Mouse (Mus musculus): ENCODE measurements around the gene Eddm3b. TPM values are rescaled to one million over a fixed set of nuclear protein-coding genes. Genes with fewer than 3 reads are reported as not detected.

Gene Eddm3b
- polyA plus RNA-seq (2014; fragmentation: Nextera tagmentation; extraction: Ambion mirVana), result not detected in 2 replicates

DNA sequence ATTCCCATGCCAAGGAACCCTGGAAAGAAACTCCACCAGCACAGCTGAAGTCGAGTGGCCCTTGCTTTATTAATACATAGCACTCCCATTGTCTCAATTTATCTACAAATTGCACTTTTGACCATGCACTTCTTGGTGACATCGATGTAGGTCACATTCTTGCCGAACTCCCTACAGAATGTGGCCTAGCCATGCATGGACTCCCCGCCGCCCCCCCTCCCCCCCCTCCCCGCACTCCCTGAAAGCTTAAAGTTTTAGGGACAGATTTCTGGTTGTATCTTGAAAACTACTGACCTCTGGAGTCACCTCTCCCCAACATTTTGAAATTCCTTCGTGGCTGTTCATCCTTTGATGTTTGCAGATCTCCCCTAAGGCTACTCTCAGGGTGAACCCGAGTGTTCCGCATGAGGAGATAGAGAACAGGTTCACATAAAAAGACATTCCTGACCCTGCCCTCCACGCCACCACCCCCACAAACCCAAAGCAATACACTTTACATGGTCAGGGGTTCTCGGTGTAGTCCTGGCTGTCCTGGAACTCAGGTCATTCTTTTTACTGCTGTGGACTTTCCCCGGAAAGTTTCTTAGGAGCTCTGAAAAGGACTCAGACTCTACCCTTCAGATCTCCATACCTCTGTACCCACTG lies at the start of gene Eddm3b:
Gene Eddm3b, plus strand, starts transcription at position 511 of the 645 bp plus-strand sequence.
- Histone ChIP-seq H3K9me3 (ENCODE audit: control insufficient read depth, low read length) (no peaks in the 10 kb centered on the region), H3K27me3 (ENCODE audit: control insufficient read depth, insufficient read depth, low read length) (no peaks in the 10 kb centered on the region), H3K36me3 (ENCODE audit: control insufficient read depth, insufficient read depth, low read length) (no peaks in the 10 kb centered on the region), H3K4me1 (ENCODE audit: control insufficient read depth, insufficient read depth, low read length) (no peaks in the 10 kb centered on the region), H3K27ac (replicated peaks; ENCODE audit: low read depth, low read length) (no peak within 1 kb of the TSS), H3K4me3 (replicated peaks; ENCODE audit: low read depth, low read length) (no peak within 1 kb of the TSS), H3K9ac (replicated peaks; ENCODE audit: low read length) (no peak within 1 kb of the TSS), H3K4me2 (ENCODE audit: low read length) (no peak within 1 kb of the TSS)
- DNase-seq (no peak), ATAC-seq (ENCODE audit: low FRiP score, low TSS enrichment) (no peak)
- WGBS, result 35% methylated on average over 12 of the region's 12 CpGs

DNA sequence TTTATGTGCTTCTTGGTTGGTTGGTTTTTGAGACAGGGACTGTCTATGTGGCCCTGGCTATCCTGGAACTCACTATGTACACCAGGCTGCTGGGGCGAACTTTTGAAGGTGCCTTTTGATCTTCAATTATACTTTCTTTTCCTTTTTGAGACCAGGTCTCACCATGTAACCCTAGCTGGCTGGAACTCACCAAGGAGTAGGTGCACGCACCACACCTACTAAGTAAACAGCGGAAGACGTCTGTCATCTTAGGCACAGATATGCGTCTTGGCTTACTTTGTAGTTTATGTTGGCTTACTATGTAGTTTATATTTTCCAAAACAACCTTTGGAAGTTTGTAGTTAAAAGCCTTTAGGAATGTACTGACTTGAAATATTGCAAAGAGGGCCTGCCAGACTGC lies 45.3 kb upstream of the Eddm3b start:
- H3K4me2 ChIP-seq (ENCODE audit: low read length), result no peak overlapping the region
- no peak overlapping the region for H3K27ac ChIP-seq (replicated peaks; ENCODE audit: low read depth, low read length)
- no peaks in the 10 kb centered on the region for H3K27me3 ChIP-seq (ENCODE audit: control insufficient read depth, insufficient read depth, low read length)
- peaks cover 6% of the 10 kb centered on the region for H3K4me1 ChIP-seq (ENCODE audit: control insufficient read depth, insufficient read depth, low read length)
- DNase-seq (no peak), ATAC-seq (ENCODE audit: low FRiP score, low TSS enrichment) (no peak)
- H3K4me3 ChIP-seq (replicated peaks; ENCODE audit: low read depth, low read length), result no peak overlapping the region
- no peaks in the 10 kb centered on the region for H3K36me3 ChIP-seq (ENCODE audit: control insufficient read depth, insufficient read depth, low read length)
- H3K9me3 ChIP-seq (ENCODE audit: control insufficient read depth, low read length), result no peaks in the 10 kb centered on the region
- 92% methylated on average over 5 of the region's 5 CpGs for WGBS
- H3K9ac ChIP-seq (replicated peaks; ENCODE audit: low read length), result no peak overlapping the region

DNA sequence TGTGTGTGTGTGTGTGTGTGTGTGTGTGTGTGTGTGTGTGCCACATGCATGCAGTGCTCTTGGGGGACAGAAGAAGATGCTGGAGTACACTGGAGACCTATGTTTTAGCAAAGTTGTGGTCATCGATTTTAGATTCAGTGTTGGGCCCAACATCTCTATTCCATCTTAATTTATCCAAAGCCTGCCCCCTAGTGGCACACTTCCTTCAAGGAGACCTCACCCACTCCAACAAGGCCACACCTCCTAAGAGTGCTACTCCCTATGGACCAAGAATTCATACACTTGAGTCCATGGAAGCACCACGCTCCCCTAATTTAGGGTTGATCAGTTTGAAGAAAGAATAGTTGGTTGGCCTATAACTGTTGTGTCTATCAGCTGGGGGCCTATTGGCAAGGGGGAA lies 44.6 kb upstream of the Eddm3b start:
- no peak overlapping the region for H3K9ac ChIP-seq (replicated peaks; ENCODE audit: low read length)
- H3K27ac ChIP-seq (replicated peaks; ENCODE audit: low read depth, low read length), result no peak overlapping the region
- H3K27me3 ChIP-seq (ENCODE audit: control insufficient read depth, insufficient read depth, low read length), result no peaks in the 10 kb centered on the region
- H3K4me3 ChIP-seq (replicated peaks; ENCODE audit: low read depth, low read length), result no peak overlapping the region
- H3K4me1 ChIP-seq (ENCODE audit: control insufficient read depth, insufficient read depth, low read length), result peaks cover 6% of the 10 kb centered on the region
- no peak for ATAC-seq (ENCODE audit: low FRiP score, low TSS enrichment)
- H3K36me3 ChIP-seq (ENCODE audit: control insufficient read depth, insufficient read depth, low read length), result no peaks in the 10 kb centered on the region
- 94% methylated on average over 2 of the region's 2 CpGs for WGBS
- H3K9me3 ChIP-seq (ENCODE audit: control insufficient read depth, low read length), result no peaks in the 10 kb centered on the region
- peak; percentile 36 for DNase-seq
- H3K4me2 ChIP-seq (ENCODE audit: low read length), result no peak overlapping the region

- Histone ChIP-seq H3K27ac (replicated peaks; ENCODE audit: low read depth, low read length) (no peak within 1 kb of the TSS), H3K36me3 (ENCODE audit: control insufficient read depth, insufficient read depth, low read length) (no peaks in the 10 kb centered on the region), H3K27me3 (ENCODE audit: control insufficient read depth, insufficient read depth, low read length) (no peaks in the 10 kb centered on the region), H3K4me2 (ENCODE audit: low read length) (no peak within 1 kb of the TSS), H3K4me1 (ENCODE audit: control insufficient read depth, insufficient read depth, low read length) (no peaks in the 10 kb centered on the region), H3K9ac (replicated peaks; ENCODE audit: low read length) (no peak within 1 kb of the TSS), H3K9me3 (ENCODE audit: control insufficient read depth, low read length) (no peaks in the 10 kb centered on the region), H3K4me3 (replicated peaks; ENCODE audit: low read depth, low read length) (no peak within 1 kb of the TSS)
- no peak for DNase-seq
- 87% methylated on average over 3 of the region's 3 CpGs for WGBS
- no peak for ATAC-seq (ENCODE audit: low FRiP score, low TSS enrichment)
Measured at GRCm38 (mm10) chr14:51074335-51074734, 39.9 kb upstream of the Eddm3b start, which contains the start of gene Olfr750. Gene Olfr750 (minus strand): TSS chr14:51074435.

- Histone ChIP-seq H3K36me3 (ENCODE audit: control insufficient read depth, insufficient read depth, low read length) (no peaks in the 10 kb centered on the region), H3K9me3 (ENCODE audit: control insufficient read depth, low read length) (no peaks in the 10 kb centered on the region), H3K27ac (replicated peaks; ENCODE audit: low read depth, low read length) (no peak overlapping the region), H3K4me1 (ENCODE audit: control insufficient read depth, insufficient read depth, low read length) (0 out of 2 replicates have a peak, but pooled peaks cover 10% of the 10 kb centered on the region), H3K27me3 (ENCODE audit: control insufficient read depth, insufficient read depth, low read length) (peaks cover 11% of the 10 kb centered on the region), H3K9ac (replicated peaks; ENCODE audit: low read length) (no peak overlapping the region), H3K4me2 (ENCODE audit: low read length) (no peak overlapping the region), H3K4me3 (replicated peaks; ENCODE audit: low read depth, low read length) (no peak overlapping the region)
- DNase-seq, result no peak
- WGBS, result 94% methylated on average over 1 of the region's 1 CpGs
- no peak for ATAC-seq (ENCODE audit: low FRiP score, low TSS enrichment)
Measured at GRCm38 (mm10) chr14:51079180-51079579, 35.0 kb upstream of the Eddm3b start.

DNA sequence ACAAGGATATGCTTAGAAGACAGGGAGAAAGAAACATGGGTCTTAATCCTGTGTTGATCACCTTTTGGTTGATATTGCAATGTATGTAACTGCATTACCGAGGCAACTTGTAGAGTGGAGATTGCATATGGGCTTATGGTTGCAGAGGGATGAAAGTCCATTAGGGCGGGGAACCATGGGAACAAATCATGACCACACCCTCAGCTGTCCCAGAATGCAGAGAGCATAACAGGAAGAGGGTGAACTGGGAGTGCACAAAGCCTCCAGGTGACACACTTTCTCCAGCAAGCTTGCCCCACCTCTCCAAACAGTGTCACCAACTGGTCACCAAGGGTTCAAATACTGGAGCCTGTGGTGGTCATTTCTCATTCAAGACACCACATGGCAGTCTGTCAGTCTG lies 33.2 kb upstream of the Eddm3b start:
- Histone ChIP-seq H3K27ac (replicated peaks; ENCODE audit: low read depth, low read length) (no peak overlapping the region), H3K4me1 (ENCODE audit: control insufficient read depth, insufficient read depth, low read length) (0 out of 2 replicates have a peak, but pooled peaks cover 10% of the 10 kb centered on the region), H3K9me3 (ENCODE audit: control insufficient read depth, low read length) (no peaks in the 10 kb centered on the region), H3K36me3 (ENCODE audit: control insufficient read depth, insufficient read depth, low read length) (no peaks in the 10 kb centered on the region), H3K27me3 (ENCODE audit: control insufficient read depth, insufficient read depth, low read length) (peaks cover 15% of the 10 kb centered on the region), H3K4me2 (ENCODE audit: low read length) (no peak overlapping the region), H3K4me3 (replicated peaks; ENCODE audit: low read depth, low read length) (no peak overlapping the region), H3K9ac (replicated peaks; ENCODE audit: low read length) (no peak overlapping the region)
- 89% methylated on average over 2 of the region's 2 CpGs for WGBS
- DNase-seq (no peak), ATAC-seq (ENCODE audit: low FRiP score, low TSS enrichment) (no peak)

DNA sequence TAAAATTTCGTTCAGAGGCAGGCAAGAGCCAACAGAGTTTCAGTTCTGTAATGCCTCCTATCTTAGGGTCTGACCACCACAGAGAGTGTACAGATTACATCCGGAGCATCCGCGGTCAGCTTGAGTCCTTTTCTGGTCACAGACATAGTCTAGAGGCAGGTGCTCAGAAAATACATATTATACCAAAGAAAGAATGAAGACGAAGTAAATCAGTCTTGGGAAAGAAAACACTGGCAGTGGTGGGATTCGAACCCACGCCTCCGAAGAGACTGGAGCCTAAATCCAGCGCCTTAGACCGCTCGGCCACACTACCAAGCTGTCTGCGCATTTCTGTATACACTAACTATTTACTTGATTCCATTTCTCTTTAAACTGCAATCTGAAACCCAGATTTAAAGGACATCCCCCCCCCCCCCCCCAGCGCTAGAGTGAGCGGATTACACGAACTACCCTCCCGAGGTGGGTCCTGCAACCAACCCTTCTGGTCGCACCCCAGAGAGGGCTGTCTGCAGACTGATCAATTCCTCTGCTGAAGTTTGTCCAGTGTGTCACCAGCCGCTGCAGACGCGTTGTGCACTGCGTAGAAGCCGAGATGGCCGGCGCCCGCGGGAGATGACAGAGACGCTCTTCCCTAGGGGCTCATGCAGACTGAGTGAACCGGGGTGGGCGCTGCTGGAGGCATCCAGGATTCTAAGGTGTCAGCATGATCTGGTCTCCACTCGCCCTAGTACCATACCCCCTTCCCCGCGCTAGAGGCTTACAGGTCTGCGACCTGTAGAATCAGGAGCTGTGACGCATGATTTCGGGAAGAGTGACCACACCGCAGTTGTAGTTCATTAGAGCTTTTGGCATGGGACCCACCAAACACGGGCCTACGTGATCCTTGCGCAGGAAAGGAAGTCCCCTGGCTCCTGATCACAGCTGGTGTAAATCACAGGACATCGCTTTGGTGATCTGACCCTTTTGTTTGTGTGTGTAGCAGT lies 31.3 kb upstream of the Eddm3b start:
- 3% methylated on average over 39 of the region's 40 CpGs for WGBS
- Histone ChIP-seq H3K36me3 (ENCODE audit: control insufficient read depth, insufficient read depth, low read length) (no peaks in the 10 kb centered on the region), H3K4me2 (ENCODE audit: low read length) (peak overlapping the region; percentile 69), H3K4me3 (replicated peaks; ENCODE audit: low read depth, low read length) (peak overlapping the region; percentile 43), H3K27ac (replicated peaks; ENCODE audit: low read depth, low read length) (no peak overlapping the region), H3K9ac (replicated peaks; ENCODE audit: low read length) (peak overlapping the region; percentile 48), H3K9me3 (ENCODE audit: control insufficient read depth, low read length) (no peaks in the 10 kb centered on the region), H3K4me1 (ENCODE audit: control insufficient read depth, insufficient read depth, low read length) (0 out of 2 replicates have a peak, but pooled peaks cover 10% of the 10 kb centered on the region), H3K27me3 (ENCODE audit: control insufficient read depth, insufficient read depth, low read length) (peaks cover 15% of the 10 kb centered on the region)
- DNase-seq (peak; percentile 69), ATAC-seq (ENCODE audit: low FRiP score, low TSS enrichment) (peak; percentile 78)

DNA sequence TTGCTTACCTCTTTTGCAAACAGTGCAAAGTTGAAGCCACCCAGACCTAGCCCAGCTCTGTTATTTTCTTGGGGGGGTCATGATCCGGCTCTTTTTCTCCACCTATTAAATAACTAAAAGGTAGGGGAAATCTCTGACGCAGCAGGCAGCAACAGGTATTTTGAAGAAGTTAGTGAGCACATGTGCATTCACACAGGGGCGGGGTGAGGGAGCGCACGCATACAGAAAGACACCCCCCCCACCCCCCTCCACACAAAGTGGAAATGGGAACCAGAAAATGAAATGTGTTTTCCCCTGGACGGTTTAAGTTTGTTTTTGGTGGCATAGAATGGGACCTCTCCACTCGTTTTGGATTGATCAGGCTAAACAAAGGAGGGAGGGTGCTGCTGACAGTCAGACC lies 30.4 kb upstream of the Eddm3b start:
- H3K9ac ChIP-seq (replicated peaks; ENCODE audit: low read length), result no peak overlapping the region; the same call in 1 of the 2 replicates
- 0 out of 2 replicates have a peak, but pooled peaks cover 10% of the 10 kb centered on the region for H3K4me1 ChIP-seq (ENCODE audit: control insufficient read depth, insufficient read depth, low read length)
- DNase-seq, result no peak
- H3K27ac ChIP-seq (replicated peaks; ENCODE audit: low read depth, low read length), result no peak overlapping the region
- H3K36me3 ChIP-seq (ENCODE audit: control insufficient read depth, insufficient read depth, low read length), result no peaks in the 10 kb centered on the region
- no peaks in the 10 kb centered on the region for H3K9me3 ChIP-seq (ENCODE audit: control insufficient read depth, low read length)
- no peak for ATAC-seq (ENCODE audit: low FRiP score, low TSS enrichment)
- 13% methylated on average over 7 of the region's 7 CpGs for WGBS
- H3K4me2 ChIP-seq (ENCODE audit: low read length), result peak overlapping the region; percentile 69
- H3K27me3 ChIP-seq (ENCODE audit: control insufficient read depth, insufficient read depth, low read length), result peaks cover 15% of the 10 kb centered on the region
- H3K4me3 ChIP-seq (replicated peaks; ENCODE audit: low read depth, low read length), result peak overlapping the region; percentile 43
